Mouse (Mus musculus): ENCODE measurements around the gene Pak4. TPM values are rescaled to one million over a fixed set of nuclear protein-coding genes. Genes with fewer than 3 reads are reported as not detected.
"Not testable (repeated sequence)": the region's sequence is repeated elsewhere in the genome, so short reads cannot be mapped to it uniquely, and the experiment has no call there.

The Pak4 gene
- polyA plus RNA-seq, 1 experiment: not detected

DNA sequence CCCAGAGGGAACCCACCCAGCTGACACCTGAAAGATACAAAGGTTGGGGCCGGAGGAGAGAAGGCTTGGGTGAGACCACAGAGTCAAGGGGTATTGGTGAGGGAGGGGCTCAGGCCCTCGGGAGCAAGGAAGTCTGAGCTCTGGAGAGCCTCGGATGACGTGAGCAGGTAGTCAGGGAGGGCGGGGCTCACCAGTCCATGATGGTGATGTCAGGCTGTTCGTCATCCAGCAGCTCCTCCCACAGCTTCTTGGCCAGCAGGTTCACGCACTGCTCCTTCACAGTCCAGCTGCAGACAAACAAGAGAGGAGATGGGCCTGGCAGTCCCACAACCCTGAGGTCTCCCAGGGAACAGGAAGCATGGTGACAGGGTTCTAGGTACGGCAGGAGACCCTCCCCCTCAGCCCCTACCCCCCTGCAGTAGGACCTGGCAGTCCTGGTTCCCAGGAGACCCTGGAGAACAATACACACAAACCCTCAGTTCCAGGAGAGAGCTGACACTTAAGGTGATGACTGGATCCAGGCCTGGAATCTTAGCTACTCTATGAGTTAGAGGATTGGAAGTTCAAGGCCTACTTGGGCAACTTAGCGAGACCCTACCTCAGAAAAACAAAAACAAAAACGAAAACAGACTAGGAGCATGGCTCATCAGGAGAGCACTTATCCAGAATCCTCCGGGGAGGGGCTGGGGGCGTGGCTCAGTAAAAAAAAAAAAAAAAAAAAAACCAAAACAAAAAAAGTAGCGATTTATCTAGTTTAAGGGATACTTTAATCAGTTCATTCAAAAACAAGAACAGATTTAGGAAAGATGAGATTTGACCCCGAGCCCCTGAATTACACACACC is 52.7 kb downstream of the Pak4 start:
- peaks cover 14% of the 10 kb centered on the region for H3K4me1 ChIP-seq (ENCODE audit: control insufficient read depth, insufficient read depth, low read length)
- 56% methylated on average over 14 of the region's 14 CpGs for WGBS
- no peak overlapping the region for H3K27ac ChIP-seq (ENCODE audit: insufficient read depth, low read depth, low read length)
- H3K4me3 ChIP-seq (ENCODE audit: insufficient read depth, low read depth, low read length): no peak overlapping the region
- no peak for TF ChIP-seq CTCF (IDR thresholded peaks at IDR 0.05; ENCODE audit: insufficient read depth, low read depth, low read length)

DNA sequence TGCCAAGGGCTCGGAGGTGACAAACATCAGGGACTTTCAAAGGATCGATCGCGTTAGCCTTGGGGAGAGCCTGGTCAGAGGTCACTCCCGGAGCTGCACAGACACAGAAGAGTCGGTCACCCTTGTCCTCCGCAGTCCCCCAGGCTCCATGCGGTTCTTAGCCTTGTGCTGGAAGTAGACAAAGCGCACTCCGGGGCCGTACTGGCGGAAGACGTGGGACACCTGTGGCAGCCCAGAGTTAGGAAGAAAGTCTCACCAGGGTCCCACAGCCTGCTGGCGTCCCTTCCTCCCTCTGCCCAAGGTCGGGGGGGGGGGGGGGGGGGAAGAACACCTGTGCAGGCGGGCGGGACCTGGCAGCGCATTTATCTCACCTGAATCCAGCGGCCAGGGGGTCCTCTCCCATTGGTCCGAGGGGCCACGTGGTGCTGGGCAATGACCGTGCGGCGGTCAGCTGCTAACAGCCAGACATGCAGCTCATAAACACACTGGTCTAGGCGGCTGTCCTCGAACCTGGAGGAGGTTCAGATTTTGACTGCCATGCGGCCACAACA is 53.9 kb downstream of the Pak4 start:
- Histone ChIP-seq H3K4me3 (ENCODE audit: insufficient read depth, low read depth, low read length) (no peak overlapping the region), H3K27ac (ENCODE audit: insufficient read depth, low read depth, low read length) (no peak overlapping the region), H3K4me1 (ENCODE audit: control insufficient read depth, insufficient read depth, low read length) (peaks cover 14% of the 10 kb centered on the region)
- TF ChIP-seq POLR2A (IDR thresholded peaks at IDR 0.05; ENCODE audit: insufficient read depth, low read depth, low read length) (no peak), CTCF (IDR thresholded peaks at IDR 0.05; ENCODE audit: insufficient read depth, low read depth, low read length) (no peak)
- WGBS: 21% methylated on average over 27 of the region's 27 CpGs

DNA sequence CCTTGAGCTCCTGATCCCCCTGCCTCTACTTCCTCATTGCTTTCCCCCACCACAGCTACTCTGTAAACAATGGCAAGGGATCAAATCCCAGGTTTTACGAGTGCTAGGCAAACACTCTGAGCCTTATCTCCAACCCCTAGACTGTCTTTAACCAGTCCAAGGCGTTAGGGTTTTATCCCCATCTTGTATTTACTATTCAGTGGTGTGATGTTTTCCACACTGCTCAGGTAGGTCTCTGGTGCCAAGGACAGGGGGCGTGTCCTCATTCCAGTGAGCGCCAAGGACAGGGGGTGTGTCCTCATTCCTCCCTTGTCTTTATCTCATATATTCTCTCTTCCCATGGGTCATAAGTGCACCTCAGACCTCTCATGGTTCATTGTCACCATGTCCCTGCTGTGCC is 57.5 kb downstream of the Pak4 start, which contains the start of gene Sycn:
Gene Sycn, plus strand, starts transcription at position 360 of the 400 bp plus-strand sequence.
- Histone ChIP-seq H3K27ac (ENCODE audit: insufficient read depth, low read depth, low read length) (no peak within 1 kb of the TSS), H3K4me1 (ENCODE audit: control insufficient read depth, insufficient read depth, low read length) (no peaks in the 10 kb centered on the region), H3K4me3 (ENCODE audit: insufficient read depth, low read depth, low read length) (no peak within 1 kb of the TSS)
- TF ChIP-seq CTCF (IDR thresholded peaks at IDR 0.05; ENCODE audit: insufficient read depth, low read depth, low read length) (no peak), POLR2A (IDR thresholded peaks at IDR 0.05; ENCODE audit: insufficient read depth, low read depth, low read length) (no peak)
- WGBS: 91% methylated on average over 4 of the region's 4 CpGs

DNA sequence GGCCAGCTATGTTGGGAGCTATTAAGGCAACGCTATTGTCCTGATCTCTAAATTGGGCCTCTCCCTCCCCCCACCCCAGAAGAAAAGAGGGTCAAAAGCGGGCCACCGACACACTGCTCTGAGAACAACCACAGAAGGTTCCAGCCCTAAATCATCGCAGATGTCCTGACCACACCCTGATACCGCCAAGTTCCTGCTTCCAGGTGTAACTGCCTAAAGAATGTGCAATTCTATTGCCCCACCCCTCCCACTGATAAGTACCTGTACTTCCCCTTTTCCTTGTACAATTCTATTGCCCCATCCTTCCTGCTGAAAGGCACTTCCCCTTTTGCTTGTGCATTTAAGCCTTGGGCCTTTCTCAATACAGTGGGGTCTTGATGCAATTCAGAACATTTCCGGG is 59.1 kb downstream of the Pak4 start:
- not testable (repeated sequence) for H3K4me3 ChIP-seq (ENCODE audit: insufficient read depth, low read depth, low read length); H3K27ac ChIP-seq (ENCODE audit: insufficient read depth, low read depth, low read length); H3K4me1 ChIP-seq (ENCODE audit: control insufficient read depth, insufficient read depth, low read length)
- WGBS: 93% methylated on average over 6 of the region's 6 CpGs

DNA sequence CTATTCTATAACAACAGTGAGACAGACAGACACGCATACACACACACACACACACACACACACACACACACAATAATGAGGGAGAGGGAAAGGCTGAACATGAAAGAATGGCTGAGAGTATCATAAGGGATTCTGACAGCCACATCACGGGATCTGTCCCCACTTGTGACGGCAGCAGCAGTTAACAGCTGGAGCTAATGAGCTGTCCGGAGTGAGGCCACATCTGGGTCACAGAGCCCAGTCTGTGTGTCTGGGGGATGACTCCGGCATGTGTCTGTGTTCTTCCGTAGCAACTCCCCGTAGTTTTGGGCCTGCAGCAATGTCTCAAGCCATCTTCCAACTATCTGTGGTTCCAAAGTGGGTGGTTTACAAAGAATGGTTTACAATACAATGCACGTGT is 66.0 kb downstream of the Pak4 start:
- no peaks in the 10 kb centered on the region; the same call in 1 of the 2 replicates for H3K4me1 ChIP-seq (ENCODE audit: control insufficient read depth, insufficient read depth, low read length)
- H3K27ac ChIP-seq (ENCODE audit: insufficient read depth, low read depth, low read length): no peak overlapping the region
- TF ChIP-seq CTCF (IDR thresholded peaks at IDR 0.05; ENCODE audit: insufficient read depth, low read depth, low read length) (no peak), POLR2A (IDR thresholded peaks at IDR 0.05; ENCODE audit: insufficient read depth, low read depth, low read length) (no peak)
- 88% methylated on average over 8 of the region's 8 CpGs for WGBS
- no peak overlapping the region for H3K4me3 ChIP-seq (ENCODE audit: insufficient read depth, low read depth, low read length)

DNA sequence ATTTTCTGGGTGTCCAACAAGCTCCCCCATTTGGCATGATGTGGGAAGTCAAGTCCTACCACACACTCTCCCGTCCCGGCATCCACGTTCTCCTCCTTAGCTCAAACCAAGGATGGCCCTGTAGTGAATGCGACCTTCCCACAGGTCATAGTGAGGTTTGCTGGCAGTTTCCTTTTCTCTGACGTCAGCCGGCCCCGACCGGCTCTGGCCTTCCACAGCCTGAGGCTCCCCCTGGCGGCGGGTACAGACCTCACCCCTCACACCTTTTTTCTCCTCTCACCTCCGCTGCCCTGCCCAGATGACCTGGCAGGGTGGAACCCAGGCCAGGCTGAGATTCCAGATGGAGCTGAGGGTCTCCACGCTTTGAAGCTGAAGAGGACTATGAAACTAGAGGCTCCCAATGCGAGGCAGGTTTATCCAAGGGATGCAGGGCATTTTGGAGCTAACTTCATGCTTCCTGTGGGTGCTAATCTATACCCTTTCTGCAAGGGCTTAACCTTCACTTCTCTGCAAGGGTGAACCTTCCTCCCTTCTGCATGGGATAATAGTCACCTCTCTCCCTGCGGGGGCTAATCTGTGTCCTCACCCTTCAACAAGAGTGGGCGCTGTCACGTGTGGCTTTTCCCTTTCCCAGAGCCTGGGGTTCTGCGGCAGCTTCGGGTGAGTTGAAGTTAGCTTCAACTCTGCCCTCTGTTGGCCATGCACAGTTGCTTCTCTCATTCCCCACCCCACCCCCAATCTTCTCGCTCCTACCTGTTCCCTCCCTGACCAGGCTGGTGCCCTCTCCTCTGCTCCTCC is 69.9 kb downstream of the Pak4 start:
- no peaks in the 10 kb centered on the region; the same call in 1 of the 2 replicates for H3K4me1 ChIP-seq (ENCODE audit: control insufficient read depth, insufficient read depth, low read length)
- no peak overlapping the region for H3K4me3 ChIP-seq (ENCODE audit: insufficient read depth, low read depth, low read length)

DNA sequence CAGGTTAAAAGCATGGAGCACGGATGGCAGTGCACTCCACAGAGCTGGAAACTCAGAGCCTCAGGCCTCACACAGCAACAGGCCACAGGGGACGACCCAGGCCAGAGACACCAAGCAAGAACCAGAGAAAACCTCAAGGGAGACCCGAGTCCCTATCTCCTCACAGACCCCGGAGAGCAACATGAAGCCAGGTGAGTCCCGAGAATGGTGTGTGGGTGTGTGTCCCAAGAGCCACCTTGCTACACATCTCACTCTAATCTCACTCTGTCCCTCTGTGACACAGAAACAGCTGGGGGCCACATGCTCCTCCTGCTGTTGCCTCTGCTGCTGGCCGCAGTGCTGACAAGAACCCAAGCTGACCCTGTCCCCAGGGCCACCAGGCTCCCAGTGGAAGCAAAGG is 75.4 kb downstream of the Pak4 start, which contains the start of gene Ifnl3:
Gene Ifnl3, plus strand, starts transcription at position 301 of the 400 bp plus-strand sequence.
- H3K4me1 ChIP-seq (ENCODE audit: control insufficient read depth, insufficient read depth, low read length); H3K27ac ChIP-seq (ENCODE audit: insufficient read depth, low read depth, low read length); H3K4me3 ChIP-seq (ENCODE audit: insufficient read depth, low read depth, low read length): not testable (repeated sequence)
- WGBS: 88% methylated on average over 5 of the region's 6 CpGs

More for the DNA sequence above, 69.9 kb downstream of the Pak4 start:
- no peak for TF ChIP-seq POLR2A (IDR thresholded peaks at IDR 0.05; ENCODE audit: insufficient read depth, low read depth, low read length)
- TF ChIP-seq CTCF (IDR thresholded peaks at IDR 0.05; ENCODE audit: insufficient read depth, low read depth, low read length): peak; percentile 94
- no peak overlapping the region for H3K27ac ChIP-seq (ENCODE audit: insufficient read depth, low read depth, low read length)
- WGBS: 7% methylated on average over 19 of the region's 19 CpGs

DNA sequence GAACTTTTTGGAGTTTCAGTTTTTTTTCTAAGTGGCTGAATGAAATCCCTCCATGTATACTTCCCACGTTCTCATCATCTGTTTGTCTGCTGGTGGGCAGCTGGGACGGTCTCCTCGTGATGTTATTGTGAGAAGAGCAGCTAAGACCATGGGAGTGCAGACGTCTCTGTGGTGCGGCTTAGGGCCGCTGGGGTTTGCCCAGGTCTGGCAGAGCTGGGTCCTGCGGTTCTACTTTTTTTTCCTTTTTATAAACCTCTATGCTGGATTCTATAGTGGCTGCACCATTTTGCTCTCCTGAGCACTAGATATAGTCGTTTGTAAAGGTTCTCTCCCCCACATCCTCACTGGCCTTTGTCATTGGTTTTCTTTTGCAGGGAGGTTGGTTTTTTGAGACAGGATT is 86.5 kb downstream of the Pak4 start:
- H3K27ac ChIP-seq (ENCODE audit: insufficient read depth, low read depth, low read length): no peak overlapping the region
- TF ChIP-seq CTCF (IDR thresholded peaks at IDR 0.05; ENCODE audit: insufficient read depth, low read depth, low read length): no peak
- 76% methylated on average over 8 of the region's 8 CpGs for WGBS

DNA sequence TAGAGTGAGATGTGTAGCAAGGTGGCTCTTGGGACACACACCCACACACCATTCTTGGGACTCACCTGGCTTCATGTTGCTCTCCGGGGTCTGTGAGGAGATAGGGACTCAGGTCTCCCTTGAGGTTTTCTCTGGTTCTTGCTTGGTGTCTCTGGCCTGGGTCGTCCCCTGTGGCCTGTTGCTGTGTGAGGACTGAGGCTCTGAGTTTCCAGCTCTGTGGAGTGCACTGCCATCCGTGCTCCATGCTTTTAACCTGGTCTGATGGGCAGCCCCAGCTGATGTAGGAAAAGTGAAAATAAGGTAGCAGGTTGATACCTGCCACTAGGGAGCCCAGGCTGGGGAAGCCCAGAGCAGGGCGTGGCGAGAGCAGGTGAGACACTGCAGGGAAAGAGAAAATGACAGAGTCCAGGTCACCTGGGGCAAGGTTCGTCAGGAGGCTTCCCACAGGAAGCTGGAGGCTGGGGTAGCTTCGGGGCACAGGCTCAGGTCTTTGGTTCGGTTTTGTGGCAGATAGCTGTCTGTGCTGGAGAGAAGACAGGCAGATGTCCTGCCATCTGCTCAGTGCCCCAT is 87.5 kb downstream of the Pak4 start, which contains the start of gene Ifnl2:
Gene Ifnl2, minus strand, starts transcription at position 51 of the 570 bp plus-strand sequence.
- not testable (repeated sequence) for H3K27ac ChIP-seq (ENCODE audit: insufficient read depth, low read depth, low read length); H3K4me1 ChIP-seq (ENCODE audit: control insufficient read depth, insufficient read depth, low read length); H3K4me3 ChIP-seq (ENCODE audit: insufficient read depth, low read depth, low read length)
- WGBS: 79% methylated on average over 8 of the region's 8 CpGs

More for the DNA sequence above, 86.5 kb downstream of the Pak4 start:
- H3K4me1 ChIP-seq (ENCODE audit: control insufficient read depth, insufficient read depth, low read length): peaks cover 11% of the 10 kb centered on the region
- H3K4me3 ChIP-seq (ENCODE audit: insufficient read depth, low read depth, low read length): no peak overlapping the region

DNA sequence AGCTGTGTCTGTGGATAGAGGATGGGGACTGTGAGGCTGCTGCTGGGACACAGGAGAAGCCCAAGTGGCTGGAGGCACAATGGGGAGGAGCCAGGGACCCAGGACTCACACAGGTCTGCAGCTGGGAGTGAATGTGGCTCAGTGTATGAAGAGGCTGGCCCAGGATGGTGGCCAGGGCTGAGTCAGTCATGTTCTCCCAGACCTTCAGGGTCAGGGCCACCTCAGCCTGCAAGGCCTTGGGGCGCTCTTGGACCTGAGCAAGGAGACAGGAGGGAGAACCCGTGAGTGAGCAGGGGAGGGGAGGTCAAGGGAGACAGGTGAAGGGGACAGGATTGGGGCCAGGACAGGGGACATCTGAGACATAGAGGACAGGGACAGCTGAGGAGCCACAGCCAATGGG is 88.9 kb downstream of the Pak4 start:
- H3K4me3 ChIP-seq (ENCODE audit: insufficient read depth, low read depth, low read length); H3K27ac ChIP-seq (ENCODE audit: insufficient read depth, low read depth, low read length); H3K4me1 ChIP-seq (ENCODE audit: control insufficient read depth, insufficient read depth, low read length): not testable (repeated sequence)
- 88% methylated on average over 2 of the region's 2 CpGs for WGBS
